Mouse (Mus musculus): ENCODE measurements at regions not wholly inside any gene's neighbourhood (a gene's known extent, or its start where the extent isn't known, plus 50 kb on each side); places are given as distances from the start of the nearest gene placed in this dataset.

- WGBS, result 87% methylated on average over 2 of the region's 2 CpGs
- Histone ChIP-seq H3K27ac (ENCODE audit: low read depth) (no peak overlapping the region), H3K9me3 (replicated peaks; ENCODE audit: control insufficient read depth, low read length) (no peaks in the 10 kb centered on the region), H3K27me3 (ENCODE audit: control insufficient read depth, insufficient read depth, low read length) (no peaks in the 10 kb centered on the region), H3K4me2 (ENCODE audit: low read depth, low read length) (no peak overlapping the region), H3K36me3 (replicated peaks; ENCODE audit: control insufficient read depth, insufficient read depth, low read length) (no peaks in the 10 kb centered on the region), H3K4me3 (ENCODE audit: low read depth, low read length) (no peak overlapping the region), H3K4me1 (ENCODE audit: control insufficient read depth, insufficient read depth) (no peaks in the 10 kb centered on the region), H3K9ac (replicated peaks; ENCODE audit: low read depth, low read length) (no peak overlapping the region)
- DNase-seq (ENCODE audit: low spot score), result no peak
- no peak for ATAC-seq (ENCODE audit: insufficient read depth, low read depth)
- TF ChIP-seq EP300 (IDR thresholded peaks at IDR 0.05; ENCODE audit: low read depth), result no peak
- TF ChIP-seq CTCF (IDR thresholded peaks at IDR 0.05; ENCODE audit: low read depth), result no peak
Measured at GRCm38 (mm10) chr6:47354515-47354914, 98.7 kb upstream of the Cul1 start.

GRCm38 (mm10) chr6:47355500-47355899 lies 97.7 kb upstream of the Cul1 start:
- no peak overlapping the region for H3K9ac ChIP-seq (replicated peaks; ENCODE audit: low read depth, low read length)
- no peaks in the 10 kb centered on the region for H3K27me3 ChIP-seq (ENCODE audit: control insufficient read depth, insufficient read depth, low read length)
- TF ChIP-seq EP300 (IDR thresholded peaks at IDR 0.05; ENCODE audit: low read depth) (no peak), CTCF (IDR thresholded peaks at IDR 0.05; ENCODE audit: low read depth) (no peak)
- H3K36me3 ChIP-seq (replicated peaks; ENCODE audit: control insufficient read depth, insufficient read depth, low read length), result no peaks in the 10 kb centered on the region
- DNase-seq (ENCODE audit: low spot score) (no peak), ATAC-seq (ENCODE audit: insufficient read depth, low read depth) (no peak)
- H3K4me1 ChIP-seq (ENCODE audit: control insufficient read depth, insufficient read depth), result no peaks in the 10 kb centered on the region
- no peak overlapping the region for H3K4me2 ChIP-seq (ENCODE audit: low read depth, low read length)
- H3K9me3 ChIP-seq (replicated peaks; ENCODE audit: control insufficient read depth, low read length), result no peaks in the 10 kb centered on the region
- 65% methylated on average over 7 of the region's 7 CpGs for WGBS
- H3K27ac ChIP-seq (ENCODE audit: low read depth), result no peak overlapping the region
- H3K4me3 ChIP-seq (ENCODE audit: low read depth, low read length), result no peak overlapping the region

- Histone ChIP-seq H3K4me2 (ENCODE audit: low read depth, low read length) (no peak overlapping the region), H3K4me3 (ENCODE audit: low read depth, low read length) (no peak overlapping the region), H3K36me3 (replicated peaks; ENCODE audit: control insufficient read depth, insufficient read depth, low read length) (no peaks in the 10 kb centered on the region), H3K27me3 (ENCODE audit: control insufficient read depth, insufficient read depth, low read length) (no peaks in the 10 kb centered on the region), H3K9me3 (replicated peaks; ENCODE audit: control insufficient read depth, low read length) (no peaks in the 10 kb centered on the region), H3K9ac (replicated peaks; ENCODE audit: low read depth, low read length) (no peak overlapping the region), H3K4me1 (ENCODE audit: control insufficient read depth, insufficient read depth) (no peaks in the 10 kb centered on the region), H3K27ac (ENCODE audit: low read depth) (no peak overlapping the region)
- TF ChIP-seq EP300 (IDR thresholded peaks at IDR 0.05; ENCODE audit: low read depth), result no peak
- no peak for DNase-seq (ENCODE audit: low spot score)
- no peak for ATAC-seq (ENCODE audit: insufficient read depth, low read depth)
- 78% methylated on average over 7 of the region's 7 CpGs for WGBS
Measured at GRCm38 (mm10) chr6:47356500-47356899, 96.7 kb upstream of the Cul1 start.

- no peak overlapping the region for H3K27ac ChIP-seq (ENCODE audit: low read depth)
- no peak overlapping the region for H3K4me3 ChIP-seq (ENCODE audit: low read depth, low read length)
- peak; percentile 13 for DNase-seq (ENCODE audit: low spot score)
- ATAC-seq (ENCODE audit: insufficient read depth, low read depth), result no peak
- H3K9me3 ChIP-seq (replicated peaks; ENCODE audit: control insufficient read depth, low read length), result no peaks in the 10 kb centered on the region
- no peaks in the 10 kb centered on the region for H3K36me3 ChIP-seq (replicated peaks; ENCODE audit: control insufficient read depth, insufficient read depth, low read length)
- TF ChIP-seq CTCF (IDR thresholded peaks at IDR 0.05; ENCODE audit: low read depth) (peak; percentile 43), EP300 (IDR thresholded peaks at IDR 0.05; ENCODE audit: low read depth) (no peak)
- no peaks in the 10 kb centered on the region for H3K27me3 ChIP-seq (ENCODE audit: control insufficient read depth, insufficient read depth, low read length)
- H3K4me1 ChIP-seq (ENCODE audit: control insufficient read depth, insufficient read depth), result no peaks in the 10 kb centered on the region
- 34% methylated on average over 2 of the region's 2 CpGs for WGBS
- no peak overlapping the region for H3K4me2 ChIP-seq (ENCODE audit: low read depth, low read length)
- no peak overlapping the region for H3K9ac ChIP-seq (replicated peaks; ENCODE audit: low read depth, low read length)
Measured at GRCm38 (mm10) chr6:47358686-47359085, 94.5 kb upstream of the Cul1 start.

GRCm38 (mm10) chr6:47364002-47364401 lies 89.2 kb upstream of the Cul1 start:
- no peak for ATAC-seq (ENCODE audit: insufficient read depth, low read depth)
- H3K4me1 ChIP-seq (ENCODE audit: control insufficient read depth, insufficient read depth), result no peaks in the 10 kb centered on the region
- H3K27ac ChIP-seq (ENCODE audit: low read depth), result no peak overlapping the region
- WGBS, result 100% methylated on average over 1 of the region's 1 CpGs
- no peaks in the 10 kb centered on the region for H3K27me3 ChIP-seq (ENCODE audit: control insufficient read depth, insufficient read depth, low read length)
- H3K4me2 ChIP-seq (ENCODE audit: low read depth, low read length), result no peak overlapping the region
- no peak overlapping the region for H3K4me3 ChIP-seq (ENCODE audit: low read depth, low read length)
- no peak for DNase-seq (ENCODE audit: low spot score)
- no peaks in the 10 kb centered on the region for H3K9me3 ChIP-seq (replicated peaks; ENCODE audit: control insufficient read depth, low read length)
- no peak overlapping the region for H3K9ac ChIP-seq (replicated peaks; ENCODE audit: low read depth, low read length)
- TF ChIP-seq EP300 (IDR thresholded peaks at IDR 0.05; ENCODE audit: low read depth), result no peak
- TF ChIP-seq CTCF (IDR thresholded peaks at IDR 0.05; ENCODE audit: low read depth), result no peak
- H3K36me3 ChIP-seq (replicated peaks; ENCODE audit: control insufficient read depth, insufficient read depth, low read length), result no peaks in the 10 kb centered on the region

GRCm38 (mm10) chr6:47364556-47364955 lies 88.6 kb upstream of the Cul1 start:
- WGBS, result 53% methylated on average over 2 of the region's 2 CpGs
- Histone ChIP-seq H3K9me3 (replicated peaks; ENCODE audit: control insufficient read depth, low read length) (no peaks in the 10 kb centered on the region), H3K4me2 (ENCODE audit: low read depth, low read length) (no peak overlapping the region), H3K4me3 (ENCODE audit: low read depth, low read length) (no peak overlapping the region), H3K9ac (replicated peaks; ENCODE audit: low read depth, low read length) (no peak overlapping the region), H3K27me3 (ENCODE audit: control insufficient read depth, insufficient read depth, low read length) (no peaks in the 10 kb centered on the region), H3K27ac (ENCODE audit: low read depth) (no peak overlapping the region), H3K36me3 (replicated peaks; ENCODE audit: control insufficient read depth, insufficient read depth, low read length) (no peaks in the 10 kb centered on the region), H3K4me1 (ENCODE audit: control insufficient read depth, insufficient read depth) (no peaks in the 10 kb centered on the region)
- TF ChIP-seq CTCF (IDR thresholded peaks at IDR 0.05; ENCODE audit: low read depth), result no peak
- no peak for TF ChIP-seq EP300 (IDR thresholded peaks at IDR 0.05; ENCODE audit: low read depth)
- no peak for DNase-seq (ENCODE audit: low spot score)
- ATAC-seq (ENCODE audit: insufficient read depth, low read depth), result no peak

Measured in heart, postnatal 0 days (tissue).